Mouse (Mus musculus) small intestine, adult 2 months (tissue): ENCODE results near the gene Dhx57. TPM values are rescaled to one million over a fixed set of nuclear protein-coding genes. Genes with fewer than 3 reads are reported as not detected.

Experiments
- H3K27ac ChIP-seq: fragments of 200-500 bp; 2 replicates; pipeline ENCODE4 v1.5.1; 2012; ENCODE audit warnings: low read depth, low read length, control low read depth, inconsistent platforms; ENCODE audit not compliant: insufficient read depth
- H3K27me3 ChIP-seq: fragments of 200-500 bp; 2 replicates; pipeline ENCODE4 v1.6.1; 2012; ENCODE audit warnings: mild to moderate bottlenecking, moderate library complexity, low read length, inconsistent platforms; ENCODE audit not compliant: control insufficient read depth, insufficient read depth
- H3K36me3 ChIP-seq: fragments of 200-500 bp; 2 replicates; pipeline ENCODE4 v1.6.1; 2012; ENCODE audit warnings: mild to moderate bottlenecking, low read length, control low read depth, inconsistent platforms; ENCODE audit not compliant: control insufficient read depth, insufficient read depth
- H3K4me1 ChIP-seq: fragments of 200-500 bp; 2 replicates; pipeline ENCODE4 v1.6.1; 2012; ENCODE audit warnings: low read length, inconsistent platforms, mixed read lengths; ENCODE audit not compliant: control insufficient read depth, insufficient read depth, insufficient read length
- H3K4me3 ChIP-seq: fragments of 200-500 bp; 2 replicates; pipeline ENCODE4 v1.5.1; 2012; ENCODE audit warnings: low read depth, mild to moderate bottlenecking, control low read depth, inconsistent platforms, low read length, moderate library complexity
- CTCF ChIP-seq: fragments of 200-500 bp; IDR thresholded peaks from 2 replicates; pipeline ENCODE4 v1.5.1; 2012; ENCODE audit warnings: low read depth, mild to moderate bottlenecking, control low read depth, inconsistent platforms, low read length, moderate library complexity, mixed read lengths; ENCODE audit not compliant: insufficient replicate concordance, insufficient read length; ENCODE audit errors: extremely low read depth
- POLR2A ChIP-seq: fragments of 200-500 bp; IDR thresholded peaks from 2 replicates; pipeline ENCODE4 v1.6.1; 2012; ENCODE audit warnings: low read depth, mild to moderate bottlenecking, control low read depth, inconsistent platforms, low read length, moderate library complexity
- WGBS: fragments of 180-500 bp; shearing (Covaris S2); methylation state at CpG from one replicate; pipeline ENCODE4 v1.1.7; 2018; 5-methylcytosine and 5-hydroxymethylcytosine counted together
- polyA plus RNA-seq: library from polyadenylated mRNA; depleted of rRNA; stranded (reverse); fragments of >200 nt; gene quantifications from 2 replicates; pipeline ENCODE4 v1.2.3, GENCODE M21; 2012; rRNA removed

Gene Dhx57
- polyA plus RNA-seq, result 2.1 and 4.6 TPM in 2 replicates

DNA sequence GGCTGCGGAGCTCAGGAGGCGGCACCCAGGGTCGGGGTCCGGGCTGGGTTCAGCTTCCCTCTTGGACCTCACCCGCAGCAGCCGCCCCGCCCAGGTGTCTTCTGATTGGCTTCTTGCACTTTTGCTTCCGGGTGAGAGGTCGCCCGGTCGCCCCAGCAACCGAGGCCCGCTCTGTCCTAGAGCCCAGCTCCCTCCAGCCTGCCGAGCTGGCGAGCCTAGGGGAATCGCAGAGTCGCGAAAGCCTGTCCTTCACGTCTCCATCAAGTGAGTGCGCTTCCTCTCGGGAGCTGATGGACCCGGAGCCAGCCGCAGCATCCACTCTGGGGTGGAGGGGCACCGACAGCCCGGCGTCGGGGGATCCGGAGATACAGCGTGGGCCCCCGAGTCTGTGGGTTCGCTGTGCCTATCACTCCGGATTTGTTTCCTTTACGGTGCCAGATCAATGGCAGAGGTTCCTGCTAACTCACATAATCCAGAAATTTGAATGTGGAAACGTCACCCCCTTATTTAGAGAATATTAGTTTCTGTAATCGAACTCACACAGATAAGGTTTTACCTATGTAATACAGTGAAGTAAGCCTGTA lies at the start of gene Dhx57, which contains the start of gene Morn2:
TSS of gene Dhx57 (minus strand) at position 403 of the 584 bp plus-strand sequence.
TSS of gene Morn2 (plus strand) at position 130 of the 584 bp plus-strand sequence.
- WGBS, result under 1% methylated on average over 35 of the region's 35 CpGs
- TF ChIP-seq CTCF (no peak), POLR2A (peak; percentile 46; the same call in 1 of the 2 replicates)
- Histone ChIP-seq H3K27ac (peak within 1 kb of the TSS; percentile 59), H3K27me3 (no peaks in the 10 kb centered on the region), H3K4me3 (peak within 1 kb of the TSS; percentile 97), H3K36me3 (no peaks in the 10 kb centered on the region), H3K4me1 (peaks cover 3% of the 10 kb centered on the region; the same call in 1 of the 2 replicates)

DNA sequence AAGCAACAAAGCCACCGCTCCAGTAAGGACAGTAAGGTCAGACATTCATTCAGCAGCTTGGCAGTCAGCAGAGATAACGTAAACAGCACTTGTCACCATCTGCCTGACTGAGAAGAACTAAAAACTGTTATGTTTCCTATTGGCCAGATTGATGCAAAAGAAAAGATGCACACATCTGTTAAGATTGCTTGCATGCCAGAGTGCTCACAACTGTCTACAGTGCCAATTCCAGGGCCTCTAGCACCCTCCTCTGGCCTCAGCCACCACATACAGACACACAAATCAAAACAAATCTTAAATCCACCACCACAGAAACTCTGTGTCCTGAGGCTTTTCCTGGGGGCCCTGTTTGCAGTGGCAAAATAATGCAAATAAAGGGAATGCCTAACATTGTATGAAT lies 42.1 kb upstream of the Dhx57 start:
- Histone ChIP-seq H3K4me1 (no peaks in the 10 kb centered on the region), H3K27ac (no peak overlapping the region), H3K27me3 (no peaks in the 10 kb centered on the region), H3K36me3 (no peaks in the 10 kb centered on the region), H3K4me3 (no peak overlapping the region)
- 74% methylated on average over 2 of the region's 2 CpGs for WGBS
- TF ChIP-seq CTCF, result peak; percentile 21; the same call in 1 of the 2 replicates
- no peak for TF ChIP-seq POLR2A

DNA sequence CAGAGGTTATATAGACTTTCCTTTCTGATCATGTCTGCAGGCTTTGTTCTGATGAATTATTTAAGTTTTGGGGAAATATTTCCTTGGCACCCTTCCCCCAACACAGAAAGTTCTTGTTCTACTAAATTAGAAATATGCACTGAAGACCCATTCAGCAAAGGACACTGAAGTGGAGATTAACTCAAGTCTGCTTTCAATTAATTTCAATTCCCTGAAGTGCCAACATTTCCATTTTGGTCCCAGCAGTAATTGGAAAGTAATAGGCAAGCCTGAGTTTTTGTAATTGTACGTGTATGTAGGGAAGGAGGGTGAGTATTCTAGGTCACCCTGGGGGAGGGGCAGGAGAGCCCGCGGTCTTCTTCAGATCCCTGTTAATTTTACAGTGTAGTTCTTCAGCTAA lies 36.2 kb upstream of the Dhx57 start:
- Histone ChIP-seq H3K27me3 (no peaks in the 10 kb centered on the region), H3K36me3 (no peaks in the 10 kb centered on the region), H3K27ac (no peak overlapping the region), H3K4me1 (no peaks in the 10 kb centered on the region), H3K4me3 (no peak overlapping the region)
- no peak for TF ChIP-seq POLR2A
- TF ChIP-seq CTCF, result no peak
- WGBS, result 88% methylated on average over 3 of the region's 3 CpGs

DNA sequence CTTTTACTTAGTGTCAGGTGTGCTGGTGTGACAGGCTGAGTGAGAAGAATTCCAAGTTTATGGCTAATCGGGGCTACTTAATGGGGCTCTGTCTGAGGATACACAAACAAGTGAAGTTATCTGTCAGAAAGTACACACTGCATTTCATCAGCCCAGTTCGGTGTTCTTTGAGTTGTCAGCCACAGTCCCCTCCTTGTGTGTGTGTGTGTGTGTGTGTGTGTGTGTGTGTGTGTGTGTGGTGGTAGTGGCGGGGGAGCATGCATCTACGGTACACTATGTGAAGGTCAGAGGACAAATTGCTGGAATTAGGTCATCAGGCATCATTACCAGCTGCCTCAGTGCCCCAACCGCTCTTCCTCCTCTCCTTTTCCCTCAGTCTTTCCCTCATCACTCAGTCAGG lies 35.2 kb upstream of the Dhx57 start:
- Histone ChIP-seq H3K27ac (no peak overlapping the region), H3K36me3 (no peaks in the 10 kb centered on the region), H3K27me3 (no peaks in the 10 kb centered on the region), H3K4me1 (no peaks in the 10 kb centered on the region), H3K4me3 (no peak overlapping the region)
- 64% methylated on average over 5 of the region's 5 CpGs for WGBS
- TF ChIP-seq CTCF (no peak), POLR2A (no peak)

DNA sequence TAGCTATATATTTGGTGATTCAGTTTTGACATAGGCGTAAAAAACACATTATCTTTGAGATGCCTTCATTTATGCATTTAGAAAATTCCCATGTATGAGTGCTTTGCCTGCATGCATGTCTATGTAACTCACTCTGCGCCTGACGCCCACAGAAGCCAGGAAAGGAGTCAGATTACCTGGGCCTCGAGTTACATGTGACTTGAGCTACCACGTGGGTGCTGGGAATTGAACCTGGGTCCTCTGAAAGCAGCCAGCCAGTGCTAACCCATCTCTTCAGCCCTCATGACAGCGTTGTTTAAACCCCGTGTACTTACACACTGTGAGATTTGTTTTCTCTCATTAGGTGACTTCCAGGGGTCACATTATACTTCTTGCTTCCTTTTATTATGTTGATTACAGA lies 34.2 kb upstream of the Dhx57 start:
- no peaks in the 10 kb centered on the region for H3K4me1 ChIP-seq

DNA sequence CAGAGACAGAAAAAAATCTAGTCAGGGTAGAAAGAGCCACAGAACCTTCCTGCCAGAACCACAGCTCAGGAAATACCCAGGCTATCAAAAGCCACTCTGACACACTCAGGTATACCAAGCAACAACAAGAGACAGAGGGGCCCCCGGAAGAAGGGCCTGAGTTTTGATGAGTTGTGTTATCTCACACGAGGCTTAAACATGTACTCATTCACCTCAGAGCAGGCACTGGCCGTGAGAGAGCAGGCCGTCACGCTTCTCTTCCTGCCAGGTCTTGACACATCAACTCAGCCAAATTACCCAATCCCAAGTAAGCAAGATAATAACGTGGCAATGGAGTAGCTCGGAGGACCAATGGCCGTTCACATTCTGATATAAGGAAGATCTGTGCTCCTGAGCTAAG lies 33.4 kb upstream of the Dhx57 start:
- 56% methylated on average over 8 of the region's 8 CpGs for WGBS
- no peak overlapping the region for H3K27ac ChIP-seq
- H3K4me3 ChIP-seq, result no peak overlapping the region
- TF ChIP-seq POLR2A (no peak), CTCF (no peak)
- H3K4me1 ChIP-seq, result no peaks in the 10 kb centered on the region
- no peaks in the 10 kb centered on the region for H3K27me3 ChIP-seq
- no peaks in the 10 kb centered on the region for H3K36me3 ChIP-seq

More for the DNA sequence above, 34.2 kb upstream of the Dhx57 start:
- Histone ChIP-seq H3K4me3 (no peak overlapping the region), H3K27me3 (no peaks in the 10 kb centered on the region), H3K27ac (no peak overlapping the region), H3K36me3 (no peaks in the 10 kb centered on the region)
- TF ChIP-seq CTCF (no peak), POLR2A (no peak)
- WGBS, result 84% methylated on average over 7 of the region's 7 CpGs

DNA sequence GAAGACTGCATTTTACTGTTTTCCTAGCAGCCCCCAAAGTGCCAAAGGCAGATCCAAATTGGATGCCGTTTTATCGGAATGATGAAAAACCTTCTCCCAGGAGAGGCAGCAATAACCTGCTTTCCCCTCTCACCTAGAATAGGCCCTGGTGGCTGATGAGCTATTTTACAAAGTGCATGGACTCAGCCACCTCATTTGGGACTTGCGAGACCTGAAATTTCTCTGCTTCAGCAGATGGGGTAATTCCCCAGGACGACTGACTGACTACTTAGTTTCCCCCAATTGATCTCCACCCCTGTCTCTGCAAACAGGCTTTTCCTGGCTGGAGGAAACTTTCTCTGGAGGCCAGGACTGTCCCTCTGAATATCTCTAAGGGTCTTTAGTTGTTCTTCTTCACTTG lies 32.7 kb upstream of the Dhx57 start:
- H3K27ac ChIP-seq, result no peak overlapping the region
- TF ChIP-seq CTCF (no peak), POLR2A (no peak)
- no peaks in the 10 kb centered on the region for H3K4me1 ChIP-seq
- H3K36me3 ChIP-seq, result no peaks in the 10 kb centered on the region
- WGBS, result 72% methylated on average over 4 of the region's 4 CpGs
- H3K27me3 ChIP-seq, result no peaks in the 10 kb centered on the region
- no peak overlapping the region for H3K4me3 ChIP-seq
